Mouse (Mus musculus) layer of hippocampus, postnatal 10 days (tissue): ENCODE data around the gene Gcc1. TPM values are rescaled to one million over a fixed set of nuclear protein-coding genes. Genes with fewer than 3 reads are reported as not detected.

Source experiments
- total RNA-seq, 2 experiments: library from RNA; stranded (reverse); gene quantifications; 2 replicates each; pipeline ENCODE4 v1.2.3; 2021

Gene Gcc1
- total RNA-seq, 2 experiments from 2014 or later, result 16.4 to 16.9 TPM

Other genes with a start within 250 kb of the Gcc1 start
- 10 to 100 TPM; 16.8 to 17.6 TPM for gene Zfp800, start 30.4 kb downstream of the Gcc1 start, total RNA-seq
- 100 to 1,000 TPM; 391 to 393 TPM for gene Arf5, start 4.8 kb downstream of the Gcc1 start, total RNA-seq
- not detected for gene Fscn3, start 601 bp downstream of the Gcc1 start, total RNA-seq
- gene Pax4, start 21.0 kb upstream of the Gcc1 start, total RNA-seq, result not detected
- 100 to 1,000 TPM; 126 TPM for gene Snd1, start 46.7 kb upstream of the Gcc1 start, total RNA-seq